Mouse (Mus musculus): ENCODE data around the gene Evx1. TPM values are rescaled to one million over a fixed set of nuclear protein-coding genes. Genes with fewer than 3 reads are reported as not detected.
"Not testable (repeated sequence)": the region's sequence is repeated elsewhere in the genome, so short reads cannot be mapped to it uniquely, and the experiment has no call there.

Evx1 gene
- polyA plus RNA-seq, 1 experiment from 2014 or later: 0.15 TPM

DNA sequence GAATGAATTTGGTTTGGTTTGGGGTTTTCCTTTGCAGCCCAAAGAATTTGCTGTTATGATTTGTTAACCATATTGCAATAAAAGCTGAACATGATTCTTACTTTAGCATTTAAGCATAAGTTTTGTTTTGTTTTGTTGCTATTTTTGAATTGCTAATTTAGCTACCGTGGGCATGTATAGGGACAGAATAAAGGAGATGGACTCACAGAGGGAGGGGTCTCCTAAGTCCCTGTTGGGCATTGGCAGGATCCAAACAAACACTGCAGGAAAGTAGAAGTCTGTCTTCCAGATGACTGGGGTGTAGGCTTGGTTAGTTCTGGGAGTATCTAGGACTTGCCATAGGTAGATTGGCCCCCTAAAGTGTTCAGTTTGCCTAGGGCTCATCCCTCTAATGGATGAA lies 5.0 kb downstream of the Evx1 start:
- H3K27me3 ChIP-seq (ENCODE audit: low read depth, poor library complexity, severe bottlenecking): peaks cover 100% of the 10 kb centered on the region
- 9% methylated on average over 1 of the region's 1 CpGs for WGBS
- no peak overlapping the region for H3K27ac ChIP-seq (replicated peaks)
- no peak for DNase-seq (ENCODE audit: low spot score)
- no peak overlapping the region for H3K4me3 ChIP-seq
- no peaks in the 10 kb centered on the region for H3K36me3 ChIP-seq
- H3K4me1 ChIP-seq: peaks cover 21% of the 10 kb centered on the region
- no peaks in the 10 kb centered on the region for H3K9me3 ChIP-seq (replicated peaks)

DNA sequence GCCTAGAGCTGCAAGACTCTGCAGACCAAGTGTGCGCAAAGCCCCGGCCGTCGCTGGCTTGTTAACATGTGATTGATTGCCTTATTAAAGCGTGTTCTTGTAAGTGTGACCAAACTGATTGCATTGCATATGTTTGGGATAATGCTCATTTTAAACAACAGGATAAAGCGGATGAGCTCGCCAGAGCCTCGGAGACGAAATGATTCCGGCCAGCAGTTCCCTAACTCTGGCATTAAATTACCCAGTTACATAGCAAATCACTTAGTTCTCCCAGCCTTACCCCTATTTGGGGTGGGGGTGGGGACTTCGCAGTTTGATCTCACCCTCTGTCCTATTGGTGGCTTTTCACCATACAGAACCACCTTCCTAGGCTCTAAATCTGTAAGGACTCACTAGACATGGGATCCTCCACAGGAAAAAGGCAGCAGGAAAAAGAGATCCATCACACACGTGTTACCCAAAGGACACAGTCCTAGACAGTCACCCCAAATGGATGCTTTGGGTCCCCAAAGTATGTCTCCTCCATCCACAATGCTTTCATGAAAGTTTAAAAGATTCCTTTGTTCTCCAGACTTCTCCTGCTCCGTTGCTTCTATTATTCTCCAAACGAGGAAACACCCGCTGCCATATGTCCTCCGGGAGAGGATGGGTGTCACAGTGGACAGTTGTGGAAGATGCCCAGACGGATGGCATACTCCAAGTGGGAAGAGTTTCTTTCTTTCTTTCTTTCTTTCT lies 6.8 kb downstream of the Evx1 start:
- DNase-seq (ENCODE audit: low spot score): peak; percentile 45
- 1% methylated on average over 17 of the region's 17 CpGs for WGBS
- H3K4me1 ChIP-seq: peaks cover 11% of the 10 kb centered on the region

DNA sequence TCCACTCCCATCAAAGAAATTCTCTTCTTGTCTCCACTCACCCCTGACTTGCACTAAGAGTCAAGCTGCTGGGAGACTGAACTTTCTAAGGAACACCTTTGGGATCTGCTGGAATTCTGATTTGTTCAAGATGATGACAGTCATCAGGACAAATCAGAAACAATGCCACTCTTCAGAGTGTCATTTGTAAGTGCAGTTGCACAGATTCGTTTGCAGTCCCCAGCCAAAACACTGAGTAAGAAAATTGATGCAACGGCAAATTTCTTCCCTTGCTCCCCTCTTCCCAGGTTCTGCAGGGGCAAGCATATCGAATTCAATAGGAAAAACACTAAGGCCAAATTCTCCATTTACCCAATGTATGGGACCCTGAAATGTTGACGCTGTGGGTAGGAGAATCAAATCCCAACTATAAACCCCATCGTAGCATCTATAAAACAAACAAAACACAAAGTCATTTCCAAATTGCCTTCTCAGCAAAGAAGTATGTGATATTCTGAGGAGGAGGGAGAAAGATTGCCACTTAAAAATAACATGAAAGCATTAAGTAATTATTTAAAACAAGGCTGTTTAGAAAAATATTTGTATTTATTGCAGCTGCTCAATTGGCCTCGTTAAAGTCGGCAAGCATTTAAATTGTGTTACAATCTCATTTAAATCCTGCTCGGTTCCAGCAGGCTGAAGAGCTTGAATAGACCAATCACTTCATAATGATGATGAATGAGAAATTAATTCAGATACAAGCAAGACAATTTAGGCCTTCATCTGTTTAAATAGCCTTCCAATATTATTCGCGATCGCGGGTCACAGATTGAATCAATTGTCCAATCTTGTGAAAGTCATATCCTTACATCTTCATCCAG lies 7.9 kb downstream of the Evx1 start:
- Histone ChIP-seq H3K4me1 (peaks cover 9% of the 10 kb centered on the region), H3K36me3 (no peaks in the 10 kb centered on the region), H3K4me3 (no peak overlapping the region), H3K9me3 (replicated peaks) (no peaks in the 10 kb centered on the region), H3K27ac (replicated peaks) (no peak overlapping the region), H3K27me3 (ENCODE audit: low read depth, poor library complexity, severe bottlenecking) (peaks cover 100% of the 10 kb centered on the region)
- DNase-seq (ENCODE audit: low spot score): peak; percentile 34
- WGBS: 4% methylated on average over 12 of the region's 12 CpGs

More for the DNA sequence above, 6.8 kb downstream of the Evx1 start:
- no peak overlapping the region for H3K4me3 ChIP-seq
- H3K27ac ChIP-seq (replicated peaks): no peak overlapping the region
- H3K36me3 ChIP-seq: no peaks in the 10 kb centered on the region
- H3K9me3 ChIP-seq (replicated peaks): no peaks in the 10 kb centered on the region
- peaks cover 100% of the 10 kb centered on the region for H3K27me3 ChIP-seq (ENCODE audit: low read depth, poor library complexity, severe bottlenecking)

DNA sequence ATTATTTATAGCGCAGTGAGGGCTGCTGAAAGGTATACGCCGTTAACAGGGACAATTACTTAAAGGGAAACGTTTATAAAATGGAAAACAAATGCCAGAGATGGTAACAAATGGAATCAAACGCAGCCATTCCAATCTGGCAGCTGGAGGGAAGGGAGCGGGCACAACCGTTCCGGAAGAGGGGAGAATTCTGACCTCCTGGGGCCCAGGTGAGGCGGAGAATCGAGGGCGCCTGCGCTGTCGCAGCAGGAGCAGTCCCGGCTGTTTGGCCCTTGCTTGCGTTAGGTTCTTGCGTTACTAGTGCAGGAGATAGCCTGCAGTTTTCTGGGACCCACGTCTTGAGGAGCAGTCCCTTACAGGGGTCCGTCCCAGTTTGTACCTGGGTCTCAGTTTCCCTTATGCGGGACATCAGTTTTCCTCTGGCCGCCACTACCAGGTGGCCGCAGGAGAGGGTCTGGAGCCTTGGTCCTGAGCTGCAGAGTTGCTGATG lies 8.6 kb downstream of the Evx1 start:
- no peak overlapping the region for H3K4me3 ChIP-seq
- H3K27ac ChIP-seq (replicated peaks): no peak overlapping the region
- peaks cover 3% of the 10 kb centered on the region for H3K4me1 ChIP-seq
- peaks cover 100% of the 10 kb centered on the region for H3K27me3 ChIP-seq (ENCODE audit: low read depth, poor library complexity, severe bottlenecking)
- no peaks in the 10 kb centered on the region for H3K9me3 ChIP-seq (replicated peaks)
- 1% methylated on average over 21 of the region's 21 CpGs for WGBS
- no peaks in the 10 kb centered on the region for H3K36me3 ChIP-seq
- peak; percentile 44 for DNase-seq (ENCODE audit: low spot score)

DNA sequence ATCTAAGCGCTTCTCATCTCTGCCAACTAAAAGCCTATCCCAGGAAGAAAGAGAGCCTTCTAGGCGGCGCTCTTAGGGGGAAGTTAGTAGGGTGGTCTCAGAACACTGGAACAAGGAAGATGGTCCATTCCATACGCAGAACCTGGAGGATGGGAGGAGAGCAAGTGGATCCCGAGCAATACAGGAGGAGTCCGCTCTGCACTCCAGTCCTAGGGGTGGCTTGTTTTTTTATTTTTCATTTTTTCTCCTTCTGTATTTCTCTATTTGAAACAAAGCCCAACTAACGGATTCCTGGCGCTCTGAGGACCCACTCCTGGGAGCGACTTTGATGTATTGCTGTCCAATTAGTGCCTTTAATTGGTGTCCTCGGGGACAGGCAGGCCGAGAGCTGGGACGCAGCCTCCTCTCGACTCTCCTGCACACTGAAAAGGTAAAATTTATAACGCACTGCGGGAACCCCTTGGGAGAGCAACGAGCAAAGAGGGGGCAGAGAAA lies 9.5 kb downstream of the Evx1 start:
- WGBS: under 1% methylated on average over 16 of the region's 16 CpGs
- peak; percentile 34 for DNase-seq (ENCODE audit: low spot score)
- no peaks in the 10 kb centered on the region for H3K36me3 ChIP-seq
- H3K27me3 ChIP-seq (ENCODE audit: low read depth, poor library complexity, severe bottlenecking): peaks cover 100% of the 10 kb centered on the region
- no peaks in the 10 kb centered on the region for H3K4me1 ChIP-seq
- no peak overlapping the region for H3K27ac ChIP-seq (replicated peaks)
- H3K9me3 ChIP-seq (replicated peaks): no peaks in the 10 kb centered on the region
- H3K4me3 ChIP-seq: no peak overlapping the region

DNA sequence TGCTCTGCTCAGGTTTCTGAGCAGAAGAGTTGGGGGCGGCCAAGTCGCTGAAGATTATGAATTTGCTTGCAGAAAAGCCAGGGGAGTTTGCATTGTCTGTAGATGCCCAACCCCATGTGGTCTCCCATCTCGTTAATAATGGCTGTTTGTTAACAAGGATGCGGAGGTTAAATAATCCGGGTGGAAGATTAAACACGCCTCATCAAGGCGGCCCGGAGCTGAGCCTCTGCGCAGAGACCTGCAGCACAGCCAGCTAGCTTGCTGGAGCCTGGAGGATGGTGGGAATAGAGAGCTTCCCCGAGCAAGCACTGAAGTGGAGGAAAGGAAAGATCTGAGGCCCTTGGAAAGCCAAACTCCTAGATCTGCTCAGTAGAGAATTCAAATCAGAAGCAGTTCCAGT lies 10.0 kb downstream of the Evx1 start:
- no peak overlapping the region for H3K27ac ChIP-seq (replicated peaks)
- peaks cover 100% of the 10 kb centered on the region for H3K27me3 ChIP-seq (ENCODE audit: low read depth, poor library complexity, severe bottlenecking)
- WGBS: under 1% methylated on average over 10 of the region's 10 CpGs
- no peaks in the 10 kb centered on the region for H3K9me3 ChIP-seq (replicated peaks)
- H3K4me1 ChIP-seq: no peaks in the 10 kb centered on the region
- no peak overlapping the region for H3K4me3 ChIP-seq
- DNase-seq (ENCODE audit: low spot score): peak; percentile 45
- no peaks in the 10 kb centered on the region for H3K36me3 ChIP-seq

DNA sequence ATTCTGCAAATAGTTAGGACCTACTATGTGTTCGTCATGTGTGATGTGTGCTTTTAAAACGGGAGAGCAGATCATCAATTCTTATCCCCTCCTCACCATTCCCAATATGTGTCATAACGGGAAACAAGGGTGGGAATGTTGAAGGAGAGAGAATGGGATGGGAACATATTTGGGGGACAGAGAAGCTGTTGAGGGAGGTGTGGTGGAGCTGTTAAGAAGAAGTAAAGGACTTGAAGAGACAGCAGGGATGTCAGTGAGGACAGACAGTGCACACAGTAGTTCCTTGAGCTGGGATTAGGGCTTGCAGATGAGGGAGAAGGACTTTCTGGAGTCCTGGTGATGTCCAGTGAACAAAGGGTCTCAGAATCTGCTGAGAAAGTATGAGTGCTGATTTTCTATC lies 10.8 kb downstream of the Evx1 start:
- 38% methylated on average over 3 of the region's 3 CpGs for WGBS
- H3K27me3 ChIP-seq (ENCODE audit: low read depth, poor library complexity, severe bottlenecking): peaks cover 99% of the 10 kb centered on the region
- no peak overlapping the region for H3K4me3 ChIP-seq
- no peaks in the 10 kb centered on the region for H3K9me3 ChIP-seq (replicated peaks)
- H3K4me1 ChIP-seq: no peaks in the 10 kb centered on the region
- no peak overlapping the region for H3K27ac ChIP-seq (replicated peaks)
- no peaks in the 10 kb centered on the region for H3K36me3 ChIP-seq
- no peak for DNase-seq (ENCODE audit: low spot score)

DNA sequence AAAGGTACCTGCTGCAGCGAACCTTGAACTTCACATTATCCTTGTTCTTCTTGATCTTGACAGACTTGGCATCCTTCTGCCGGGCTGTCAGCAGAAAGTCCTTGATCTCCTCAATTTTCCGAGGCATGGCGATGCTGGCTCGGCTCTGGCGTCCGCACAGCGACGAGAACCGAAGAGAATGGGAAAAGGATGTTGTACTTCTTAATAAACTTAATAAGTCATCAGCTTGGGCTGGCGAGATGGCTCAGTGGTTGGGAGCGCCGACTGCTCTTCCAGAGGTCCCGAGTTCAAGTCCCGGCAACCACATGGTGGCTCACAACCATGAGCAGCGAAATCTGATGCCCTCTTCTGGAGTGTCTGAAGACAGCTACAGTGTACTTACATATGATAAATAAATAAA lies 33.5 kb downstream of the Evx1 start:
- not testable (repeated sequence) for H3K4me3 ChIP-seq; H3K9me3 ChIP-seq (replicated peaks); H3K4me1 ChIP-seq; DNase-seq (ENCODE audit: low spot score); H3K27ac ChIP-seq (replicated peaks); H3K27me3 ChIP-seq (ENCODE audit: low read depth, poor library complexity, severe bottlenecking); H3K36me3 ChIP-seq
- WGBS: 92% methylated on average over 16 of the region's 16 CpGs

DNA sequence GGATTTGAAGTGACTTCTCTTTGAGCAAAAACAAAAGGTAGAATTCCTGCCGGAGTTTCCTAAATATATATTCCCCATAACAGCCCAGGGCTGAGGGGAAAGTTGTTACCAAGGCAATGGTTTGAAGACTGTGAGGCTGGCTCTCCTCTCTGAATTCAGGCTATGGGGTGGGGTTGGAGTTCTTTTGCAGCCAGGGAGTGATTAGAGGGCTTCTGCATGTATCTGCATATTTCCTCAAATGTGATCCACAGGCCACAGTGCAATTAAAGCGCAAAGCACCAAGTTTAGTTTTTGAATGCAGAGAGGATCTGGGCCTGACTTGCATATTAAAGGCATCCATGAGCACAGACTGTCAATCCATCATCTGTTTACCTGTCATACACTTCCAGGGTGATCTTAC lies 52.7 kb downstream of the Evx1 start:
- H3K27ac ChIP-seq (replicated peaks): no peak overlapping the region
- no peaks in the 10 kb centered on the region; the same call in 1 of the 2 replicates for H3K27me3 ChIP-seq (ENCODE audit: low read depth, poor library complexity, severe bottlenecking)
- no peak for DNase-seq (ENCODE audit: low spot score)

DNA sequence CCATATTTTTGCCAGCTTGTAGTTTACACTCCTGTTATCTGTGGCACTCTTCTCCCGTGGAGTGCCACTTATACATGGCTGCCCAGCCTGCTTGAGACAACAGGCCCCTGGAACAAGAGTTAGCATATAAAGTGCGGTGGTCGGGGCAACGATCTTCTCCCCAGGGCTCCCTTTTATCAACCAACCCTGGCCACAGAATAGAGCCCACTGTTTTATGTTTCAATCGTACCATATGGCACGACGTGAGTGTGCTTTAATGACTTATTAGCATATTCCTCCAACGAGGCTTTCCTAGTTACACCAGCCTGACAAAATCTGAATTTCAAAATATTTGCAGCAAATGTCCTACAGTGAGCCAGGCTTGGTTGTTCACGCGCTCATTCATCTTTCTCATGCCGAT lies 53.2 kb downstream of the Evx1 start:
- no peak for DNase-seq (ENCODE audit: low spot score)
- H3K27ac ChIP-seq (replicated peaks): peak overlapping the region; percentile 47; the same call in 1 of the 2 replicates

More for the DNA sequence above, 52.7 kb downstream of the Evx1 start:
- Histone ChIP-seq H3K9me3 (replicated peaks) (no peaks in the 10 kb centered on the region), H3K4me1 (peaks cover 29% of the 10 kb centered on the region), H3K36me3 (no peaks in the 10 kb centered on the region), H3K4me3 (no peak overlapping the region)
- 88% methylated on average over 2 of the region's 2 CpGs for WGBS

DNA sequence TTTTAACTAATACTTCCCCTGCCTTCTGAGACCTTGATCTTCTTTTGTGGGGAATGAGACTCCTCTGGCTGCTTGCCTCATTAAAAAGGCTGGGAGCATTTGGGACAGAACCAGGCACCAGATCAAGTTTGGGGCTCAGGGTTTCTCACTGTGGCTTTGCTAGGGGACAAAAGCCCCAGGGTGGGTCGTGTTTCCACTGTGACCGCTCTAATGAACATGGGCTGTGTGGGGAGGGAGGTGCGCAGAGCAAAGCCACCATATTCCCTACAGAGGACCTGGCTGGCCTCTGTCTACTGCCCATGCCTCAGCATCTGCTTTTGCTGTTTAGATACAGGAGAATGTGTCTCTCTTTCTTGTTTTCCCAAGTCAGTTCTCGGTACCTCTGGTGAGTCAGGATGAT lies 53.8 kb downstream of the Evx1 start:
- Histone ChIP-seq H3K9me3 (replicated peaks) (no peaks in the 10 kb centered on the region), H3K4me3 (no peak overlapping the region), H3K4me1 (peaks cover 29% of the 10 kb centered on the region), H3K27ac (replicated peaks) (peak overlapping the region; percentile 47; the same call in 1 of the 2 replicates), H3K36me3 (no peaks in the 10 kb centered on the region), H3K27me3 (ENCODE audit: low read depth, poor library complexity, severe bottlenecking) (no peaks in the 10 kb centered on the region; the same call in 1 of the 2 replicates)
- WGBS: 74% methylated on average over 4 of the region's 4 CpGs
- DNase-seq (ENCODE audit: low spot score): no peak

More for the DNA sequence above, 53.2 kb downstream of the Evx1 start:
- H3K9me3 ChIP-seq (replicated peaks): no peaks in the 10 kb centered on the region
- 78% methylated on average over 11 of the region's 11 CpGs for WGBS
- H3K27me3 ChIP-seq (ENCODE audit: low read depth, poor library complexity, severe bottlenecking): no peaks in the 10 kb centered on the region; the same call in 1 of the 2 replicates
- no peaks in the 10 kb centered on the region for H3K36me3 ChIP-seq
- H3K4me1 ChIP-seq: peaks cover 29% of the 10 kb centered on the region
- no peak overlapping the region for H3K4me3 ChIP-seq
